Mouse (Mus musculus): ENCODE data around the gene Trib2. TPM values are rescaled to one million over a fixed set of nuclear protein-coding genes. Genes with fewer than 3 reads are reported as not detected.
A peak's percentile ranks its signal among the peaks of the same experiment; 100 is the strongest.

The Trib2 gene
- 2.2 and 2.3 TPM in 2 replicates for polyA plus RNA-seq (2015; fragmentation: Nextera tagmentation; extraction: Ambion mirVana)

- Histone ChIP-seq H3K27me3 (peaks cover 52% of the 10 kb centered on the region), H3K4me2 (peak within 1 kb of the TSS; percentile 85), H3K9me3 (replicated peaks) (no peaks in the 10 kb centered on the region), H3K36me3 (replicated peaks) (no peaks in the 10 kb centered on the region), H3K27ac (replicated peaks) (peak within 1 kb of the TSS; percentile 45), H3K4me1 (replicated peaks) (peaks cover 20% of the 10 kb centered on the region), H3K4me3 (replicated peaks) (peak within 1 kb of the TSS; percentile 63), H3K9ac (peak within 1 kb of the TSS; percentile 49)
- under 1% methylated on average over 50 of the region's 50 CpGs for WGBS (ENCODE audit: insufficient replicate concordance)
- peak; percentile 83 for ATAC-seq (ENCODE audit: insufficient read depth)
Observed at GRCm38 (mm10) chr12:15816740-15817178, at the start of gene Trib2. TSS of gene Trib2 (minus strand) at chr12:15816922.

DNA sequence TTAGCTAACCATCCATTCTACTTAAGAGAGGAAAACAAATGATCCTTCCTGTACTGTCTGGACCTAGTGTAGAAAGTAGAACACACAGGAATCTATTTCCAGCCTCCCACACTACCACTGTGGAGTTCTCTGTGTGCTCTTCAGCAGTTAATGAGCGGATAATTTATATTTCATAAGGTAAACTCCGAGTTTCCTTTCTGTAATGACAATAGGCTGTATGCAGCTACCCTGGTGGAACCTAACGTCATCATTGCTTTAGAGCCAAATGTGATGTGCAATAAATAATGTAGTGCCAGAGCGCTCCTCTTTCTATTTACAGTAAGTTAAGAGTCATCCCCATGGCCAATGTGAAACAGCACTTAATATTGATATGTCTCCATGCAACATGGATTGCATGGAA, 41.3 kb upstream of the Trib2 start:
- H3K27ac ChIP-seq (replicated peaks): no peak overlapping the region
- H3K4me1 ChIP-seq (replicated peaks): no peaks in the 10 kb centered on the region
- no peaks in the 10 kb centered on the region for H3K9me3 ChIP-seq (replicated peaks)
- no peak overlapping the region for H3K4me3 ChIP-seq (replicated peaks)
- H3K36me3 ChIP-seq (replicated peaks): no peaks in the 10 kb centered on the region
- H3K27me3 ChIP-seq: no peaks in the 10 kb centered on the region
- whole genome bisulfite sequencing (ENCODE audit: insufficient replicate concordance): 67% methylated on average over 4 of the region's 4 CpGs
- no peak for ATAC-seq (ENCODE audit: insufficient read depth)
- no peak overlapping the region for H3K4me2 ChIP-seq
- no peak overlapping the region for H3K9ac ChIP-seq

DNA sequence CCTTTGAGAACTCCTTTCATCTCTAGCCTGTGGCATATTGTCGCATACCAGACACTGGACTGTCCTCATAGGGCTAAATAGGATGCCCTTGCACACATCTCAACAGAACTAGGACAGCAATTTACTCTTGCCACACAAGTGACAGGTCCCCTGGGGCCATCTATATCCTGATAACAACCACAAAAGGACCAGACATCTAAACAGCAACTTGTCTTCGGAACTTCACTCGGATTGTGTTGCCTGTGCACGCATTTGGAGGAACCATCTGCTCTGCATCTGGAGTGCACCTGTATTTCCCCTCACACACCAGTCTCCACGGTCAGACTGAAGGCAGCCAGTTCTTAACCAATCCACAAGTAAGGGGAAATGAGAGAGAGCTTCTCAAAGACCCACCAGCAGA, 39.2 kb upstream of the Trib2 start:
- no peaks in the 10 kb centered on the region for H3K36me3 ChIP-seq (replicated peaks)
- no peak overlapping the region for H3K4me3 ChIP-seq (replicated peaks)
- WGBS (ENCODE audit: insufficient replicate concordance): 74% methylated on average over 5 of the region's 5 CpGs
- ATAC-seq (ENCODE audit: insufficient read depth): no peak
- no peak overlapping the region for H3K27ac ChIP-seq (replicated peaks)
- no peaks in the 10 kb centered on the region for H3K27me3 ChIP-seq
- no peaks in the 10 kb centered on the region for H3K4me1 ChIP-seq (replicated peaks)
- no peak overlapping the region for H3K4me2 ChIP-seq
- no peaks in the 10 kb centered on the region for H3K9me3 ChIP-seq (replicated peaks)
- H3K9ac ChIP-seq: no peak overlapping the region

- no peak for ATAC-seq (ENCODE audit: insufficient read depth)
- WGBS (ENCODE audit: insufficient replicate concordance): 55% methylated on average over 4 of the region's 4 CpGs
- no peak overlapping the region for H3K4me3 ChIP-seq (replicated peaks)
Observed at GRCm38 (mm10) chr12:15852781-15853180, 36.1 kb upstream of the Trib2 start.

GRCm38 (mm10) chr12:15852031-15852430, 35.3 kb upstream of the Trib2 start:
- Histone ChIP-seq H3K4me1 (replicated peaks) (no peaks in the 10 kb centered on the region), H3K9me3 (replicated peaks) (no peaks in the 10 kb centered on the region), H3K9ac (no peak overlapping the region), H3K36me3 (replicated peaks) (no peaks in the 10 kb centered on the region), H3K4me2 (no peak overlapping the region), H3K27ac (replicated peaks) (no peak overlapping the region), H3K27me3 (no peaks in the 10 kb centered on the region), H3K4me3 (replicated peaks) (no peak overlapping the region)
- 68% methylated on average over 4 of the region's 4 CpGs for WGBS (ENCODE audit: insufficient replicate concordance)
- no peak for ATAC-seq (ENCODE audit: insufficient read depth)

More at GRCm38 (mm10) chr12:15852781-15853180, 36.1 kb upstream of the Trib2 start:
- Histone ChIP-seq H3K27me3 (no peaks in the 10 kb centered on the region), H3K27ac (replicated peaks) (no peak overlapping the region), H3K9me3 (replicated peaks) (no peaks in the 10 kb centered on the region), H3K4me2 (no peak overlapping the region), H3K36me3 (replicated peaks) (no peaks in the 10 kb centered on the region), H3K9ac (no peak overlapping the region), H3K4me1 (replicated peaks) (no peaks in the 10 kb centered on the region)

DNA sequence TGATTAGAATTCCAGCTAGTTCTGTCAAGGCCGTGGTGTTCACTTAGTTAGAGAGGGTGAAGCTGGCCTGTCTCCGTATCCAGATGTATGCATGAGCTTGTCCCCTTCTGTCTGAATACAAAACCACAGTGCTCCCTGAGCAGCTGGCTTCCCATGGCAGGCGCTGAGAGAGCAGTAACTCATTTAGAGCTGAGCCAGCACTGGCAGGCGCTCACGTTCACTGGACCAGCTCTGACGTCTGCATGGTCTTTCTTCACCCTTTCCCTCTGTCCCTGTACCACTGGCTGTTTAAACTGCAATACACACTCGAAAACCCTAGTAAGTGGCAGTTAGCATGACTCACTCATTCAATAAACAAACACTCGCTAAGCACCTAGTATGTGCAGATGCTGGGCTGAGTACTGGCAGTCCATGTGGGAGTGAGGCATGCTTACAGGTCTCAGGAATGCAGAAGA, 33.7 kb upstream of the Trib2 start:
- no peaks in the 10 kb centered on the region for H3K27me3 ChIP-seq
- no peaks in the 10 kb centered on the region for H3K9me3 ChIP-seq (replicated peaks)
- H3K4me1 ChIP-seq (replicated peaks): no peaks in the 10 kb centered on the region
- H3K4me3 ChIP-seq (replicated peaks): no peak overlapping the region
- WGBS (ENCODE audit: insufficient replicate concordance): 44% methylated on average over 8 of the region's 8 CpGs
- H3K36me3 ChIP-seq (replicated peaks): no peaks in the 10 kb centered on the region
- no peak overlapping the region for H3K27ac ChIP-seq (replicated peaks)
- no peak for ATAC-seq (ENCODE audit: insufficient read depth)
- H3K9ac ChIP-seq: no peak overlapping the region
- no peak overlapping the region for H3K4me2 ChIP-seq

DNA sequence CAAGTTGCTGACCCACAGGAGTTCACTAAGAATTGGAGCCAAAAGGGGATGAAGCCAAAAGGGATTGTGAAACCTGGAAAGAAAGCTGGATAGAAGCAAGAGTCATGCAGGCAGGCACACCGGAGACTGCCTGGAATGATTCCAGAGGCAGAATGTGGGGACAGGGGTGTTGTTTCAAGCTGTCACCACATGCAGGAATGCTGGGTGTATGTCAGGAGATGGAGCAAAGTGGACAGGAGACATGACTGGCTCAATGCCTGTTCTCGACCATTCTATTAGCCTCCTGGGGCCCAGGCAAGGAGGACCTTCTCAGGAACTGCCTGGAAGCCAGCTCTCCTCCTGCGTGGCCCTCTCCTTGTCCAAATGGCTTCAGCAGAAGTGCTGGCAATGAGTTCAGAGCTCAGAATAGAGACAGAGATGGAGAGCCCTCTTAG, 33.2 kb upstream of the Trib2 start:
- Histone ChIP-seq H3K27me3 (no peaks in the 10 kb centered on the region), H3K9ac (no peak overlapping the region), H3K4me1 (replicated peaks) (no peaks in the 10 kb centered on the region), H3K4me3 (replicated peaks) (no peak overlapping the region), H3K27ac (replicated peaks) (no peak overlapping the region), H3K4me2 (no peak overlapping the region), H3K9me3 (replicated peaks) (no peaks in the 10 kb centered on the region), H3K36me3 (replicated peaks) (no peaks in the 10 kb centered on the region)
- WGBS (ENCODE audit: insufficient replicate concordance): 57% methylated on average over 3 of the region's 3 CpGs
- ATAC-seq (ENCODE audit: insufficient read depth): no peak

- ATAC-seq (ENCODE audit: insufficient read depth): no peak
- 64% methylated on average over 4 of the region's 4 CpGs for WGBS (ENCODE audit: insufficient replicate concordance)
- Histone ChIP-seq H3K27ac (replicated peaks) (no peak overlapping the region), H3K9me3 (replicated peaks) (no peaks in the 10 kb centered on the region), H3K4me2 (no peak overlapping the region), H3K27me3 (no peaks in the 10 kb centered on the region), H3K4me3 (replicated peaks) (no peak overlapping the region), H3K9ac (no peak overlapping the region), H3K4me1 (replicated peaks) (no peaks in the 10 kb centered on the region), H3K36me3 (replicated peaks) (no peaks in the 10 kb centered on the region)
Observed at GRCm38 (mm10) chr12:15848391-15848790, 31.7 kb upstream of the Trib2 start.

- no peak for ATAC-seq (ENCODE audit: insufficient read depth)
- no peaks in the 10 kb centered on the region for H3K27me3 ChIP-seq
- H3K4me3 ChIP-seq (replicated peaks): no peak overlapping the region
- no peak overlapping the region for H3K4me2 ChIP-seq
- H3K27ac ChIP-seq (replicated peaks): no peak overlapping the region
- H3K9me3 ChIP-seq (replicated peaks): no peaks in the 10 kb centered on the region
- 54% methylated on average over 3 of the region's 3 CpGs for WGBS (ENCODE audit: insufficient replicate concordance)
- no peaks in the 10 kb centered on the region for H3K4me1 ChIP-seq (replicated peaks)
- H3K9ac ChIP-seq: no peak overlapping the region
- H3K36me3 ChIP-seq (replicated peaks): no peaks in the 10 kb centered on the region
Observed at GRCm38 (mm10) chr12:15844701-15845100, 28.0 kb upstream of the Trib2 start.

GRCm38 (mm10) chr12:15840864-15841557, 24.3 kb upstream of the Trib2 start:
- no peaks in the 10 kb centered on the region for H3K36me3 ChIP-seq (replicated peaks)
- ATAC-seq (ENCODE audit: insufficient read depth): no peak
- 75% methylated on average over 12 of the region's 12 CpGs for WGBS (ENCODE audit: insufficient replicate concordance)
- H3K27ac ChIP-seq (replicated peaks): no peak overlapping the region
- no peaks in the 10 kb centered on the region for H3K27me3 ChIP-seq
- no peaks in the 10 kb centered on the region for H3K4me1 ChIP-seq (replicated peaks)
- H3K9ac ChIP-seq: no peak overlapping the region
- H3K4me3 ChIP-seq (replicated peaks): no peak overlapping the region
- H3K4me2 ChIP-seq: no peak overlapping the region
- no peaks in the 10 kb centered on the region for H3K9me3 ChIP-seq (replicated peaks)

- no peaks in the 10 kb centered on the region for H3K4me1 ChIP-seq (replicated peaks)
- no peak overlapping the region for H3K9ac ChIP-seq
- no peak for ATAC-seq (ENCODE audit: insufficient read depth)
- no peaks in the 10 kb centered on the region for H3K9me3 ChIP-seq (replicated peaks)
- H3K36me3 ChIP-seq (replicated peaks): no peaks in the 10 kb centered on the region
- no peaks in the 10 kb centered on the region for H3K27me3 ChIP-seq
- H3K27ac ChIP-seq (replicated peaks): no peak overlapping the region
- WGBS (ENCODE audit: insufficient replicate concordance): 64% methylated on average over 2 of the region's 2 CpGs
- H3K4me2 ChIP-seq: no peak overlapping the region
- no peak overlapping the region for H3K4me3 ChIP-seq (replicated peaks)
Observed at GRCm38 (mm10) chr12:15838201-15838600, 21.5 kb upstream of the Trib2 start.

DNA sequence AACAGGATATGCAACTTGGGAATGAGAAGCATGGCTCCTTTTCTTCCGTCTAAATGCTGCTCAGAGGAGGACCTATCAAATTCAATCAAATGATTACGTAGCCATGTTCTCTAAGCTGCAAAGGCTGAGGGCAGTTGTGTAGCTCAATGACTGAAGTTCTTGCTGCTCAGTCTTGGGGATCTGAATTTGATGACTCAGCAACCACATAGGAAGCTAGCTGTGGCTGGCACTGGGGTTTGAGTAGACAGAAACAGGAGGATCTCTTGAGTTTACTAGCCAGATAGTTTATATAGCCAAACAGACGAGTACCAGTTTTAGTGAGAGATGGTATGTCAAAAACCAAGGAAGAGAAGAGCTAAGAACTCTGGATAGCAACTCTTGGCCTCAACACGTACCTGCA, 20.8 kb upstream of the Trib2 start:
- Histone ChIP-seq H3K9me3 (replicated peaks) (no peaks in the 10 kb centered on the region), H3K4me3 (replicated peaks) (no peak overlapping the region), H3K36me3 (replicated peaks) (no peaks in the 10 kb centered on the region), H3K27me3 (no peaks in the 10 kb centered on the region), H3K9ac (no peak overlapping the region), H3K4me1 (replicated peaks) (no peaks in the 10 kb centered on the region), H3K4me2 (no peak overlapping the region), H3K27ac (replicated peaks) (no peak overlapping the region)
- no peak for ATAC-seq (ENCODE audit: insufficient read depth)
- 64% methylated on average over 4 of the region's 4 CpGs for WGBS (ENCODE audit: insufficient replicate concordance)
